Mouse (Mus musculus) urinary bladder, postnatal 36 days (tissue): ENCODE measurements around the gene Pla2g5.
"Not testable (repeated sequence)": the region's sequence is repeated elsewhere in the genome, so short reads cannot be mapped to it uniquely, and the experiment has no call there.

Experiments
- DNase-seq, 2 experiments: peaks; one replicate each; pipeline ENCODE4 v3.0.0; 2022; ENCODE audit warnings: low spot score in 2 of 2, mixed read lengths in 1 of 2

Gene Pla2g5

DNA sequence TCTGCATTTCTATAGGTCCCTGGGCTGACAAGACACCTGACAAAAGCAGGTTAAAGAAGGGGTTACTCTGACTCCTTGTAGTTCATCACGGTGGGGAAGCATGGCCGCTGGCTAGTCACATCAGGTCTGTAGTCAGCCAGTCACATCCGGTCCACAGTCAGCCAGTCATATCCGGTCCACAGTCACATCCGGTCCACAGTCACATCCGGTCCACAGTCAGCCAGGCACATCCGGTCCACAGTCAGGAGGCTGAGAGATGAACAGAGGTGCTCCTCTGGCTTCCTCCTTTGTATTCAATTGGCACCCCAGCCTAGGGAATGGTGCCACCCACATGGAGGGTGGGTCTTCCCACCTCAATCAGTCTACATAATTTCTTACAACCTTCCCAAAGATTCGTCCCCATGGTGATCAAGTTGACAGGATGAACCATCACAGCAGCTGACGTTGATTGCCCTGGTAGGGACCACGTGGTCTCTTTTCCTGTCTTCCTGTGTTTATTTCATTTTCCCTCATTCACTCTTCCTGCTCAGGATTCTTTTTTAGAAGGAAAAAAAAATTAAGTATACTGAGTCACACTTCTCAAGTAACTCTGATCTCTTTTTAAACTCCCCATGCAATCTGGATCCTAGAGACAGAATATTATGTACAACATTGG, at the start of gene Pla2g5:
Pla2g5 (minus strand) TSS at position 139 of the 655 bp plus-strand sequence.
- DNase-seq: no peak

DNA sequence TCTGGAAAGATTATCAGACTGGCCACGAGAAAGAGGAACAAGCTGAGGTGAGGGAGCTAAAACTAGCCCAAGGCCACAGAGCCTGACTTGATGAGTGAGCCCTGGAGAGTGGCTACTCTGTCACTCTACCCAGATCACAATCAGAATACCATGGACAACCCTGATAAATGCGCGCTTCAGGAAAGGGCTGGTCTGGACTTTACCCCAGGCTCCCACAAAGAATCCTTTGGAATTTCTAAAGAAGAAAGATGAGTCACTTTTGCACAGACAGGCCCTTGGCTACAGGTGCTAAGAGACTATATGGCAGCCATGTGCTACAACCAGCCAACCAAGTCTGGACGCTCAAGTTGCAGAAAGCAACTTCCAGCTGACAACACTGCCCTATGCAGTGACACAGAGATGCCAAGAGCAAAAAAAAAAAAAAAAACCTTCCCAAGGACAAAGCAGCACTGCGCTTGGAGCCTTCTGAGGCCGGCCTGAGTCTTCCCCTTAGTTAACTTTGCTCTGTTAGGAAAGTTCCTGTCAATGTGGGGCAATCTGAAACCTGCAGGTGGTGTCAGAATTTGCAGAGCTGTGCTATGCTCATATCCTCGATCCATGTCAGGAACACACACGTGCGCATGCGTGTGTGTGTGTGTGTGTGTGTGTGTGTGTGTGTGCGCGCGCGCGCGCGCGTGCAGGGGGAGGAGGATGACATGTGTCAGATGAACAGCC, 42.5 kb upstream of the Pla2g5 start:
- no peak for DNase-seq

DNA sequence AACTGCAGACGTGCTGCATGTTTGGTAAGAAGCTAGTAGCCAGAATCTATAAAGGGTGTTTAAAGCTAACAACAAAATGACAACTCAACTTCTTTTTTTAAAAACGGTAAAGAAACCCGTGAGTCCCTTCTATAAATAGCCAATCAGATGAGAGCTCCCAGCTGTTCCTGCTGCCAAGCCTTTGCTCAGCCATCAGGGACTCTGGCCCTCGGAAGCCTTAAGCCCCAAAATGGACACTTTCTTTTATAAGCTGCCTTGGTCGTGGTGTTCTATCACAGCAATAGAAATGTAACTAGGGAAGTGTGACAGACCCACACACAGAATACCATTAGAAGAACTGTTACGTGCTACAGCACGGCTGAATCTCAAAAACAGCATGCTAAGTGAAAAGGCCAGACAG, 36.1 kb upstream of the Pla2g5 start:
- DNase-seq: no peak

- not testable (repeated sequence) for DNase-seq
Measured at GRCm38 (mm10) chr4:138893789-138894188, 30.5 kb upstream of the Pla2g5 start.

- DNase-seq: no peak
Measured at GRCm38 (mm10) chr4:138892655-138893054, 29.4 kb upstream of the Pla2g5 start.

DNA sequence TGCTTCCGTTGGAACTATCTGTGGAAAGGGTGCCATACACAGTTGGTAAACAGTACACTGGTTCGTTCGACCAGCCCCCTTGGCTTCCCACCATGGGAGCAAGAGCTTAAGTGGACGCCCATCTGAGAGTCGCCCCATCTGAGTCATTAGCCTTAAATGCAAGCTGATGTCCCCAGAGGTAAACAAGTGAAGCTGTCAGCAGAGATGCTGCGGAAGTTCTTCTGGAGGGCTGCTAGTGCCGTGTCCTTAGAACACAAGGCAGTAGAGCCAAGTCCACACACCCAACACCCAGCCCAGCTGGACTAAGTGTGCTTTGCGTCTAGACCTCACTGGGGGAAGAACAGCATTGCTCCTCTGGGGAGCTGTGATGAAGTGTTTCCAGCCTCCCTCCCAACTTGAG, 26.4 kb upstream of the Pla2g5 start:
- DNase-seq: peak in 1 of 2 experiments; percentile 17

- no peak for DNase-seq
Measured at GRCm38 (mm10) chr4:138889165-138889564, 25.9 kb upstream of the Pla2g5 start.

DNA sequence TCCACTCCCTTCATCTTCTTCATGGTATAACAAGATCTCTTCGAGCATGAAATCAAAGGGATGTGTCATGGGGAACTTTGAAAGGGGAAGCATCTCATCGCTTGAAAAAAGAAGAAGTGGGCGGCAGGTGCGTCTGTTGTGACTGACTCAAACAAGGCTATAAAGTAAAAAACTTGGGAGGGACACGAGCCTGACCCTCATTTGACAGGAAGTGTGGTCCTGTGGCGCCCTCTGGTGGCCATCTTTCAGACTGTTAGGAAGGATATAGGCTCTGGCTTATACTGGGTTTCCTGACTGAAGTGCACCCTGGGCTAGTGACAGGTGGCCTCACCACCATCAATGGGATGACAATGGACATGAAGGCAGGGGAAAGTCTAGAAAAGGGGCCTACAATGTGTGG, 21.0 kb upstream of the Pla2g5 start:
- peak; percentile 78 to 86 for DNase-seq

DNA sequence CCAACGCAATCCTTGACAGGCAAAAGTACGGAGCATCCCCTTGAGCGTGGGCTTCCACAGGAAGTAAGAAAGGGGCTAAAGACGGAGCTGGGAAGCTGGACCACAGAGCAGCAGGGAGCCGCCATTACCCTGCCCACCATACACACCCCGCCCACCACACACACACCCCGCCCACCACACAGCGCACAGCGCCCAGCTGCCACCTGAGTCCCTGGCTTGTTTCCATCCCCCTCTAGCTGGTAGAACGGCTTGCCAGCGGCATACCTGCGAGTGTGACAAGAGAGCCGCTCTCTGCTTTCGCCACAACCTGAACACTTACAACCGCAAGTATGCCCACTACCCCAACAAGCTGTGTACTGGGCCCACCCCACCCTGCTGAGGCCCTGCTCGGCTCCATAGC, 18.9 kb upstream of the Pla2g5 start:
- no peak for DNase-seq

DNA sequence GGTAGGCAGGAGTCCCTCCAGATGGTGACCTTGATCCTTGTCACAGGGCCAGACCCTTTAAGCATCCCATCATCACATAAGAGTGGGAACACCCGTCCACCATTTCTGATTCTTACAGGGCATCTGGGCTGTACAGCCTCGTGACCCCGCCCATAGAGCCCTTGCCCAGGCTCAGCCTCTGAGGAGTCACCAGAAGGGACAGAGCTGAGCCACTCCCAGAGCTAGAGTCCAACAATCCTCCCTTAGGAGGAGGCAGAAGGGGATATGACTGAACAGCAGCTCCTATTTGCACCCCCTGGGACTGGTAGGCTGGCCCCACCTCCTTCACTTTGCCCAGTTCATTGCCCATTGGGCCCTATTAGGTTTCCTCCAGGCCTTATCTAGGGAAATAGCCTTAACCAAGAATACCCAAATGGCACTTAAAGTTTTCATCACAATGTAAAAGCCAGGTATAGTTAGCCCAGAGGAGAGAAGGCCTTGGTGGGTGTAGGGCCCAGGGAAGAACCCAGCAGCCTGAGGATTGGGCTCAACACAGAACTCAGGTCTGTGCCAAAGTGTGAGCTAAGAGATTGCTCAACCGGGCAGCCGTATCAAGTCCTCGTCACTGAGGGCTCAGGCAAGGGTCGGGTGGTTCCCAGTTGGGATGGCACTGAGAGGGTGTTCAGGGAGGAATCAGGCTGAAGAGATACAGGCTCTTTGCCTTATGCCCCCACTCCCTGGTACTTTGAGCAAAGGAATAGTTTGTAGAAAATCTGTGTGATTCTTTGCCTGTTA, 17.7 kb upstream of the Pla2g5 start:
- DNase-seq: peak in 1 of 2 experiments; percentile 53

DNA sequence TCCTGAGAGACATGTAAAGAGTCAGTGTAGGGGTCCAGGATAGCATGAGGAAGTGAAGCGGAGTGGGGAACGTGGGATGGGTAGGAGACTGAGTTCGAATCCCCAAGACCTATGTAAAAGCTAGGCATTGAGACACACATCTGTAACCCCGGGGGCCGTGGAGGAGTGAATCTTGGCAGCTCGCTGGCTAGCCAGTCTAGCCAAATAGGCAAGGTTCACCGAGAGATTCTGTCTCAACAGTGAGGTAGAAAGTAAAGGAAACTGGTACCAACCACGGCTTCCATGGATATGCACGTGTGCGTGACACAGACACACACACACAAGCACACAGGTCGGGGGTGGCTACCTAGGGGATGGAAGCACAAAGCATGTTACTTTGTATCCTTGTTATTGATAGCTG, 16.5 kb upstream of the Pla2g5 start:
- no peak for DNase-seq

- DNase-seq: peak in 1 of 2 experiments; percentile 47
Measured at GRCm38 (mm10) chr4:138878783-138879182, 15.5 kb upstream of the Pla2g5 start.

GRCm38 (mm10) chr4:138877731-138878130, 14.4 kb upstream of the Pla2g5 start, which contains the start of gene Pla2g2e:
Gene Pla2g2e (plus strand): TSS chr4:138877942.
- peak in 1 of 2 experiments; percentile 27 for DNase-seq

GRCm38 (mm10) chr4:138875986-138876385, 12.7 kb upstream of the Pla2g5 start:
- no peak for DNase-seq

DNA sequence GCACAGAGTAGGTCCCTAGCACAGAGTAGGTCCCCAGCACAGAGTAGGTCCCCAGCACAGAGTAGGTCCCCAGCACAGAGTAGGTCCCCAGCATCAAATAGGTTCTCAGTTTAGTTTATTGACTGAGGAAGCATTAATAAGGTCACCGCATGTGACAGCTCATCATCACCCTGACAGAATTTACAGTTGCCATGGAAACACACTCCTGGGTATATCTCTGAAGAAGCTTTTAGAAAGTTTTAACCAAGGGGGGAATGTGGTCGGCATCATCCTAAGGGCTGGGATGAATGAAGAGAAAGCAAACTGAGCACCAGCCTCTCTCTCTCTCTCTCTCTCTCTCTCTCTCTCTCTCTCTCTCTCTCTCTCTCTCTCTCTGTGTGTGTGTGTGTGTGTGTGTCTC, 12.0 kb upstream of the Pla2g5 start:
- DNase-seq: not testable (repeated sequence)

- DNase-seq: no peak
Measured at GRCm38 (mm10) chr4:138873864-138874263, 10.6 kb upstream of the Pla2g5 start, which contains the start of gene Gm13030. Gene Gm13030 (minus strand): TSS chr4:138873964.

- DNase-seq: no peak
Measured at GRCm38 (mm10) chr4:138868666-138869065, 5.4 kb upstream of the Pla2g5 start.

DNA sequence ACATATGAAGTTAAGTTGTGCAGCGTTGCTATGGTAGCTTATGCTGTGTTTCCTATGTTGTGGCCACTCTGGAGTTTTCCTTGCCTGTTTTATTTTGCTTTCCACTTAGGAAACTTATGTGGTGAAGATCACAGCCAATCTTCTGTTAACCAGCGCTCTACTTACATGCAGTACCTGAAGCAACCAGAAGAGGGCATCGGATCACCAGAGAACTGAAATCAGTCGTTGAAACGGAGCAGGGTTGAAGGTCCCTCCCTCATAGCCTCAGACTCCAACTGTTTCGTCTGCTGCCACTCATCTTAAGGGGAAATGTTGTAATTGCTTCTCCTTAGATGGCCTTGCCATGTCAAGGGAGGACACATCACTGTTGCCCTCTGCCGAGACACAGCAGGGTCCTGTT, 3.1 kb upstream of the Pla2g5 start:
- peak; percentile 63 to 75 for DNase-seq

DNA sequence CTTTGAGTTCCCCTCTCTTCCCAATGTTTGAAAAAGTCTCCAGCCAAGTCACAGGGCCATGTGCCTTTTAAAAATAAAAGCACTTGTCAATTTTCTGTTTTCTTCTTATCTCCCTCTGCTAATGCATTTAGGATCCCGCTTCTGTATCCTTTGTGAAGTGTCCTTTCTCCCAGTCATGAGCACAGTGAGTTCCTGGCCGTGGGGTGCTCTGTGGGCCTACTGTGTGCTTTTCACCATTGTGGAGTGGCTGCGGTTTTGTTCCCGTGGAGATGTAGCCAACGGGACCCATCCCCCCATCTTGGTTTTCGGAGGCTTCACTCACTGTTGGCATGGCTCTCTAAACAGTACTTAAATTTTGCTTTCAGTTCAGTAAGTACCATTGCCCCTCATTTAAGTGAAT, 2.7 kb upstream of the Pla2g5 start:
- DNase-seq: no peak

GRCm38 (mm10) chr4:138865092-138865491, 1.8 kb upstream of the Pla2g5 start:
- DNase-seq: no peak

DNA sequence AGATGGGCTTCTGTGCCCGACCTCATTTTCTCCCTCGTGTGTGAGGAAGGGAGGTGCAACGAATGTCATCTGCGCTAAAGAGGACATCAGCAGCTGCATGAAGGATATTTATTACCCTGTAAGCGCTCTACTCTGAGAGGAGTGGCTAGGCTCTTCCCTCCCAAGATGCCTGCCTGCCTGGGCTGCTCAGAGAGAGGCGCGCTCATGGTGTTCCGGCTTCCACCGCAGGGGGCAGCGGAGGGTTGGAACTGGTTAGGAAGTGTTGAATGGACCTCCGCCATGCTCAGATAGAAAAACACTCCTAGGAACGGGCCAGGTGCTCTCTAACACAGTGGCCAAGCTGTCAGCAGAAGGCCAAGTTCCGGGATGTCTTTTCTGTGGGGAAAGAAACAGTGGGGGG, 3.6 kb downstream of the Pla2g5 start:
- DNase-seq: peak; percentile 49 to 58

GRCm38 (mm10) chr4:138859245-138859644, 4.0 kb downstream of the Pla2g5 start:
- DNase-seq: no peak
